Mouse (Mus musculus) gastrocnemius, adult 18-20 months (tissue): ENCODE results near the gene Exoc3l4. TPM values are rescaled to one million over a fixed set of nuclear protein-coding genes. Genes with fewer than 3 reads are reported as not detected.

Experiments
- DNase-seq: peaks from one replicate; pipeline ENCODE4 v3.0.0; 2021; ENCODE audit warnings: low spot score
- total RNA-seq, 2 experiments: library from RNA; stranded (reverse); gene quantifications; 2 replicates each; pipeline ENCODE4 v1.2.3; 2021

Exoc3l4 gene
- total RNA-seq, 2 experiments from 2014 or later: 2.0 to 3.4 TPM

DNA sequence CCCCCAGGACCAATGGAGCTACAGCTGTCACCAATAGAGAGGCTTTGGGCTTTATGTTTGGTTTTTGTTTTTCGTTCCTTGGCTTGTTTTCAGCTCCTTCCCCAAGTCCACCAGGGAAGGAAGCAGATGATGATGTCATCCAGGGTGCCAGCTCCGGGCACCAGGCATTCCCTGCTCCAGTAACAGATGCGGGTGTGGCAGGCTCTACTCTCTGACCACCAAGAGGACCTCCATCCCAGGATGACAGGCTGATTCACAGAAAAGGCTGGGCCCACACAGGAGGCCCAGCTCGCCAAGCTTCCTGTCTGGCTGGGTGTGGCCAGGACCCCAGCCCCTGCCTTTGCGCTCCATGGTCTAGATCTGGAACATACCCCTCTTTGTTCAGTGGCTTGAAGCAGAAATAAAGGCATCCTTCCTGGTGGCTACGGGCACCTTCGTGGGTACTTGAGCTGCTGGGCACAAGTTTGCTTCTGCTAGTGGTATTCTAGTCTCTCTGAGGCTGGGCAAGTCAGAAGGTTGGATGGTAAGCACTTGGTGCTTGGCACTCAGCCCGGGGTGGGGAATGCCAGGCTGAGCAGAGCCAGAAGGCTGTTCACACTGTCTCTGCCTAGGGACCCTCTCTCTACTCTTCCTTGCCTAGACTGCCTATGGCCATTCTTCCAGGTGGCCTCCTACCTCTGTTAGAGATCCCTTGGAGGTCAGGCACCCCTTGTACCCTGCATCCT, 5.0 kb upstream of the Exoc3l4 start:
- no peak for DNase-seq

DNA sequence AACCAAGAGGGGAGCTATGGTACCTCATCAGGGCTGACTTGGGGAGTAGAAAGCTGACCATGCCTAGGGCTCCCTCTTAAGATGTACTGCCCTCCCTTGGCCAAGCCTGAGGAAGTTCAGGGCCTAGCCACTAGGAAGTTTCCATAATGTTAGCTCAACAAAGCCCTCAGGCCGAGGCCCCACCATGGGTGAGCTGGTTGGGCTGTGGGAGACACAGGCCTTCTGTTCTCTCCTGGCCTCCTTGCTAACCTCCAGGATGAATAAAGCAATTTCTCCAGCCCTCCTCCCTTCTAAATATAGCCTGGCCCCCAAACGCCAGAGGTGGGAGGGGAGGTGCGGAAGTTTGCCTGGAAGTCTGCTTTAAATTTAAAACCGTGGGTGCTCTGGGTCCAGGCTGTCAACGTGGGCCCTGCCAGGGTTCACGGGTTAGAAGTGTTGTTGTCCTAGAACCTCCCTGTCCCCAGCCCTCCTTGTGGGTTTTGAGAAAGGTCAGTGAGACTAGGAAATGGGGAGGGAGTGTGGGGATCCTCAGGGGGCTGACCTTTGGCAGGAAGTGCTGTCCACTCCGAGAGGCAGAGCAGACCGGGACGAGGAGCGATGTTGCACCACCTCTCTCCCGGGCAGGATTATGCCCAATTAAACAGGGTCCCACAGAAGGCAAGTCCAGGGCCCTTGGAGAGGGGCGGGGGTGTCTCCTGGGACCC, 4.1 kb upstream of the Exoc3l4 start:
- no peak for DNase-seq

- peak; percentile 91 for DNase-seq
These were observed 3.5 kb upstream of the Exoc3l4 start for GRCm38 (mm10) chr12:111413300-111413699.

- no peak for DNase-seq
These were observed 3.1 kb downstream of the Exoc3l4 start for GRCm38 (mm10) chr12:111419918-111420317.

DNA sequence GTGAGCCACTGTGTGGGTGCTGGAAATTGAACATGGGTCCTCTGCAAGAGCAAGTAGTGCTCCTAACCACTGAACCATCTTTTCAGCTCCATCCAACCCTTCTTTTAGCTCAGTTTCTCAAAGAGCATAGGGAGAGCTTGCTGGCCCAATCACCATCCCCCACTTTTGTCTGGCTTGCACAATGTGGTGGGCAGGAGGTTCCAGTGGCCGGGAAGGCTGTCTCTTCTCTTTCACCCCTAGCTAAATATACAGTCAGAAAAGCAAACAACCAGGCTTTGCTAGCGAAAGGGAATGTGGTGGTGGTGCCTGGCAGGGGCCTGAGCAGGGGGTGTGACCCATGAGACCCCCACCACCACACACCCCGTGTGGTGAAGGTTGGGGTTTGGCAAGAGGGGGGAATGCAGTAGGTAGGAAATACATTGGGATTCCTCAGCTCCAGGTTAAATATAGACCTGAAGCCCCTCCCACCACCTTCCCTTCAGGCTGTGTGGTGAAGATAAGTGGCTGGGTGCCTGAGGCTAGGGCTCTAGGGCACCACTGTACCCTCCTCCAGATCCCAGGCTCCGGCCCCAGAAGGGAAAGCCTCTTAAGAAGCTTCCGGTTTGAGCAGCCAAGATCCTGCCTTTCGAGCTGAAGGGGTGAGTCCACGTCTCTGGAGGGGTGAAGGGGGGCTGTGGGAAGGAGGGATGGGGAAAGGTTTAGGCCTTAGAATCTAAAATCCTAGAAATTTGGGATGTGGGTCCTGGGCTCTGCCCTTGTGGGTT, 4.3 kb downstream of the Exoc3l4 start:
- DNase-seq: no peak

- DNase-seq: no peak
These were observed 6.0 kb downstream of the Exoc3l4 start for GRCm38 (mm10) chr12:111422852-111423251.

DNA sequence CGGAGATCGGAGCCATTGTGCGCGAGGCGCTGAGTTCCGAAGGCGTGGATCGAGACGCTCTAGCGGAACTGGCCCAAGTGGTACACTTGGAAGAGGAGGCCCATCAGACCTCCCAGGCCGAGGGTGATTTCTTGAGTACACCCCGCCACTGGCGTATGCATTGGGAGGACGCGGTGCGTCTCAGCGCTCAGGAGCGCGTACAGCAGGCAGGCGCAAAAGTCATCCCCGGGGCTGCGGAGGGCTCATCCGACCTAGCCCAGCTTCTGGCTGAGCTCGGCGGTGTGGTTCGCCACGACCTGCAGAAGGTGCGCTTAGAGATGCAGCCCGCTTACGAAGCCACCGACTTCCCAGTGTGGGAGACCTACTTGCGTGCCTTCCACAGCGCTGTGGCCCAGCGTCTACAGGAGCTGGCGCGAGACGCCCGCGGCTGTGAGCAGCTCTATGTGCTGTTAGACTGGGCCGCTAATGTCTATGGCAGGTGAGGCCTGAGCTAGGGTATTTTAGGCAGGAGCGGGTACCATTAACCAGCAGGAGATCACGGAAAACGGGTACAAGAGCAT, 6.8 kb downstream of the Exoc3l4 start:
- no peak for DNase-seq

GRCm38 (mm10) chr12:111424547-111424946, 7.7 kb downstream of the Exoc3l4 start:
- DNase-seq: no peak

DNA sequence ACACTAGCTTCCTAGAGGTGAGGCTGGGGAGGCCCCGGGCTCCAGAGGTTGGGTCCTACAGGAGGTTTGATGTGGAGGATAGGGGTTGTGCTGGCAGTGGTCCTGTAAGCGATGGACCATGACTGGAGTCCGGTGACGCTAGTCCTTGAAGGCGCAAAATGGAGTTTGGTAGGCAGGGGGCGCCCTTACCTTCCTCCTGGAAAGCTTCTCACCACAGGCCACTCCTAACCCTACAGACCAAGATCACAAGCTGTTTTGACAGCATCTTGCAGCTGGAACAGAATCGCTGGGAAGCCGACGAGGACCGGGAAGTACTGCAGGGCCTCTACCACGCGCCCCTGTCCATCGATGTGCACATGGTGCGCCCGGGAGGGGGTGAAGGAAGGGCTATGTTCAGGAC, 8.4 kb downstream of the Exoc3l4 start:
- DNase-seq: peak; percentile 91

DNA sequence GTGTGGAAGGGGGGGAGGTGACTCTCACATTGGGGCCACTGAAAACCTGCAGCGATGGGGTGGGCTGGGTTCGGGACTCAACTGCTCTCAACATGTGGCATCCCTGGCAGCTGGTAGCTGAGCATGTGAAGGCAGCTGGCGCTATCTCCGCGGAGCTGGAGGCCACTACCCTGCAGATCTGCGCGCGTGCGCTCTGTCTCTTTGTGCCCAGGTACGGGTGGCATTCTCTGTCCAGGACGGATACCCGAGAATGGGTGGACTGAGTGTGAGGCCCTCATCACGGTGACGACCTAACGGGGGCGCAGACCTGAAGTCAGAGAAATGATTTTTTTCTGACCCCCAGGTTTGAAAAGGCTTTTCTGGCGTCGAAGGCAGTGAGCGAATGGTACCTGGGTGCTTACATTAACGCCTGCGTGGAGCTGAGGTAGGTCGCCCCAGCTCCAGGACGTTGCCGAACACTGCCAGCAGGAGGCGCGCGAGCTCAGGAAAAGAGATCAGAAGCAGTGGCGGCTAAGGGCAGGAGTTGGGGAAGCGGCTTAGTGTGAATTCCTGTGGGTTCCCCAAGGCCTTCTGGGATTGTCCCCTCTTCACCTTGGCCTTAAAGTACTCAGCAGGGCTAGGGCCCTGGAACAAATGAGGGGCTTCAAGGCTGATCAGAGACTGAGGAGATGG, 9.1 kb downstream of the Exoc3l4 start:
- peak; percentile 95 for DNase-seq

DNA sequence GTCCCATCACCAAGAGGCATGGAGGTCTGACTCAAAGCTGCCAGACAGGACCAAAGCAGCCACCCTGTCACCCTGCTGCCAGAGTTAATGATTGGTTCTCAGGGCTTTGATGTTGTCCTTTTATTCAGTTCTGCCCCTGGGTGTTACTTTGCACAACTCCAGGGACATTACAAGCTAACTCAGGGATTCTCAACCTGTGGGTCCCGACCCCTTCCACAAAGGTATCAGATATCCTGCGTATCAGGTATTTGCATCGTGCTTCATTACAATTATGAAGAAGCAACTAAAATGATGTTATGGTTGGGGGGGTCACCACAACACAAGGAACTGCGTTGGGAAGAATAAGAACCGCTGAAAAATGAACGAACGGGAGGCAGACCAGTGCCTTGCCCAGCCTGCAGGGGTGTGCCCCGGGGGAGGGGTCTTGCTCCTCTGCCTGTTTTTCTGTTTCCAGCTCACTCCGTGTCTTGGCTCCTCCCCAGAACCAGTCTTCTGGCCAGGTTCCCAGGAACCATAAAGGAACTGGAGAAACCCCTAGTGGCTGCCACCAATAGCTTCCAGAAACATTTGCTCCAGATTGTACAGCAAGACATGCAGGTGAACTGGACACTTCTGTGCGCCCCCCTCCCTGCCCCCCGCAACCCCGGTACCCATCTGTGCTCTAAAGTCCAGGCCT, 10.8 kb downstream of the Exoc3l4 start:
- DNase-seq: no peak

DNA sequence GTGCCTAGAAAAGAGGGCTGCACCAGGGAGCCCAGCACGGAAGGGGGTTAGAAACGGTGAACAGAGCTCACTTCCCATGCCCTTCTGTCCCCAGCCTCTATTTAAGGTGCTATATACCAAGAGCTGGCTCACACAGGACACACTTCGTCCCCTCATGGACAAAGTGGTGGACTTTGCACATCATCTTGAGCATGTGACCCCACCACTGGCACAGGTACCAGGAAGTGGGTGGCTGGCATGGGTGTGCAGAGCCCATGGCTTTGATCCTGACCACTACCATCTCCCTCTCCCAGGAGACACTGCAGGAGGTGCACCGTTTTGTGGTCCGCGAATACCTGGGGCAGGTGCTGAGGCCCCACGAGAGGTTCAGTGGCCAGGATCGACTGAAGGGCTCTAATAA, 11.5 kb downstream of the Exoc3l4 start:
- no peak for DNase-seq

DNA sequence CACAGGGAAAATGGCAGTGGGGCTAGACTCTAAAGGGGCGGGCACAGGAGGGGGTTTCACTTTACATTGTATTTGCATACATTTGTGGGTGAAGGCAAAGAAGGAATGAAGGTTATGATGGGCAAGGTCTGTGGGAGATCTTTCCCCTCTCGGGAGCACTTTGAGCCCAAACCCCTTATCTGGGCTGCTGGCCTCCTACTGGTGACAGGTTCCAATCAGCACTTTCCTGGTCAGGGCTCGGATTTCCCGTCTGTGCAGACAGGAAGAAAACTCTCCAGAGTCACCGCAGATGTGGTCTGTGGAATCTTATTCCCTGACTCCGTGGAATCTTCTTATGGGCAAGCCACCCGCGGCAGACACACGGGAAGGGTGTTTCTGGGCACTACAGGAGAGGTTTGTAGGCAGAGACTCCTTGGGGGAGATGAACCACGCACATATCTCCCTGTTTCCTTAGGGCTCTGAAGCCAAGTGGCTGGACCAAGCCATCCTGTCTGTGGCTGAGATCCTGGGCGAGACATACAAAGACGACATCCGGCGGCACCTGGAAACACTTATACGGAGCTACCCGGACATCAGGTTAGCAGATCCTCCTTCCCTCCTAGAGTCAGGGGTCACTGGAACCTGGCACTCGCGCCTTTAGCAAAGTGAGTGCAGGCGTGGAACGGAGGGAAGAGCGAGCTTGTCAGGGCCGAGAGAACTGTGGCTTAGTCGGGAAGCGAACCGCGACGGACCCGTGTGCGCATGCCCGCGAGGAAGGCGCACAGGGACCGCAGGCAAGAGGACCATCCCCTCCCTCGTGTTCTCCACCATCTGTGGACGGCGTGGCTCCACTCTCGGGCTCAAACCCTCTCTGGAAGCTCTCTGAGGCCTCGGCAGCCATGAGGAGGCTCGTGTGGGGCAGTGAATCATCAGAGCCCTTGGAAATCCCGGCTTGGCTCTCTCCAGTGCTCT, 12.4 kb downstream of the Exoc3l4 start:
- DNase-seq: no peak

DNA sequence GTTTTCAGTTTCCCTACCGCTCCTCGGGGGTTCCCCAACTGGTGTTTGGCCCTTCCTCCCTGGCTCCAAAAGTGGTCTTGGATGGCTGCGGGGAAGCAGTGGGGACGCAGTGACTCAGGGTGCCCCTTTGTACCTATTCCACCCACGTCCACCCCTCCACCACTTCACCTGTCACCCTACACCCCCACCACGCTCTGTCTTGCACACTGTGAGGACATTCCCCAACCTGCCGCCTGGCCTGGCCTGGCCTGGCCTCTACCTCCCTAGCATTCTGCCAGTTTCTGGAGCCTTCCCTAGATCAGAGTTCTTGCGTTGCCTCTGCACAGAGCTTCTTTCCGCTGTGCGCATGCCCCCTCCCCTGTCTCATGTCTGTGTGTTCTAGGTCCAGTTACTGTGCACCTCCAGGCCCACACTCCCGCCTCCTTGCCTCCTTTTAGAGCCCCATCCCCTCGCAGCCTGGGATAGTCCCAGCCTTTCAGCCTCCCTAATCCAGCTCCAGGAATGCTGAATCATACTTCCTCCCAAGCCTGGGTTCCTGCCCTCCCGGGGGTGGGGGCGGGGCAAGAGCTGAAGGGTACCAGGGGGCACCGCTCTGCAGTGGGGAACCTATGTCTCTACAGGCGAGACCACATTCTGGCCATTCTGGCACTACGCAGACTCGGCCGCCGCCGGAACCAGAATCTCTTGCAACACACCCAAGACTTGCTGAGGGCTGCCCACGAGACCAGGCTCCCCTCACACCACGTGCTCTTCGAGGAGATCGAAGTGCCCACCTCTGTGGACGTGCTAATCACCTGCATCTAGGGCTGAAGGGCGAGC, 13.4 kb downstream of the Exoc3l4 start:
- DNase-seq: no peak

DNA sequence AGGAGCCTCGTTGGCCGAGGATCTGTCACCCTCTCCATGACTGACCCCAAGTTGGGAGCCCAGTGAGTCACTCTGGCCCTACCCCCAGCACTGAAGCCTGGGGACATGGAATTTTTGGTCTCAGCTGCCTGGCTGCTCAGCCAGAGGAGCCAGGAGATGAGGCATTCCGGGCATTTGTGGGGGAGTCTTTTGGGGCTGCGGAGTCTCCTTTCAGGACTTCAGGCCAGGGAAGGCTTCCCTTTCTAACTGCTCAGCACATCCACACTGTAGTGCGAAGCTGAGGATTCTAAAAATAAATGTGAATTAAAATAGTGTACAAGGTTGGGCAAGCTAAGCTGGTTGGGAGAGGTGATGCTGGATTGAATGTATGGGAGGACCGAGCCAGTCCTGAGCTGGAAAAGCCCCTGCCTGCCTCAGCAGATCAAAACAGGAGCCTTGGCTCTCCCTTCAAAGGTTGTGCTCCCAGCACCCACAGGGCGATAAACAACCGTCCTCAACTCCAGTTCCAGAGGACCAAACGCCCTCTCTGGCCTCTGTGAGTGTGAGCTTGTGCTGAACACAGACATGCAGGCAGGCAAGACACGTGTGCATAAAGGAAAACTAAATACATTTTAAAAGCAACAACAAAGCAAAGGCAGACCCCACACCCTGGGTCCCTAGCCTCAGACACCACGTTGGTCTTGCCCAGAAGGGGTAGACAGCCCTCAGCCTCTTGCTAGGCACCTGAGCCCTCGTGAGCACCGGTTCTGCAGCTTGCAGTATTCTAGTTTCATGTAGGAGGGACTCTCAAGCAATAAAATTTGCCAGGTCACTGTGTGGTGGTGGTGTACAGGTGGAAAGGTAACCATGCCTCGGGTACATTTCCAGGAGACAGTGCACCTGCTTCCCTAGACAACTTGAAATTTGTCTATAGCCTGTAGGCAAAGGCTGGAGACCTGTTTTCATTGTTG, 14.3 kb downstream of the Exoc3l4 start:
- DNase-seq: peak; percentile 64

DNA sequence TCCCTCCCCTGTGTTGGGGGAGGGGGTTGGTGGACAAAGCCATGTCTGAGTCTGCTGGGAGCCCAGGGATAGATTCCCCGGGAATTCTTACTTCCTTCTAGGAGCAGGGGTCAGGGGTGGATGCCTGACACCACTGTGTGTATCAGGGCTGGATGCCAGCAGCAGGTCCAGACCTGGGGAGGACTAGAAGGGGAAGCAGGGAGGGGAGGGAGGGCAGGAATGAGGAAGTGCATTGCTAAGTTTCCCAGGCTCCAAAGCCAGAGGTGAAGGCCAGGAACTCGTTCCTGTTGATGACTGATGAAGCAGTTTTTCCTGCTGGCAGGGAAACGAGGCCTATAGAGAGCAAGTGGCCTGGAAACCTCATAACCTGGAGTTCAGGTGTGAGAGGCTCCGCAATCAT, 15.3 kb downstream of the Exoc3l4 start:
- DNase-seq: no peak

DNA sequence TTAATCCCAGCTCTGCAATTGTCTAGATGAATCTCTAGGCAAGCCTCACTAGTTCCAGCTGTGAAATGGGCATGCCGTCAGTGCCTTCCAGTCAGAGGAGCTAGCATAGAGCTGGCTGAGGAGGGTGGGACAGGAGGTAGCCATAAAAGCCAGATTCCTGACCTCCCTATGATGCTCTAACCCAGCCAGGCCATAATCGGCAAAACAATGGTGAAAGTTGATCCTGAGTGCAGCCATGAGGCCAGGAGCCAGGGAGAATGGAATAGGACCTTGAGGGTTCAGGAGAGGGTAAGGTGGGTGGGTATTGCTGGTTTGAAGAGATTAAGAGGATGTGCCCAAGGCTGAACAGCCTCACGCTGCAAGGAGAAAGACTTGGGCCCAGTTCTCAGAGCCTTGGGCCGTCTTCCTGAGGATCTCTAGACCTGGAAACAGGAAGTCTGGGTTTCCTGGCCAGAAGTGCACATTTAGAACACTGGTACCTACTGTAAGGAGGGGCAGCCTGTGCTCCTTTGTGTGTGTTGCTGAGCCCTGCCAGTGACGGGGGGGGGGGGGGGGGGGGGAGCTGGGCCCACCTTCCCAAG, 16.0 kb downstream of the Exoc3l4 start:
- DNase-seq: no peak
